In genomic region chr17:29450899-29451840, GRCm38 (mm10) we compare ENCODE assay signal across 9 mouse cellular contexts. TPM values are rescaled to one million over a fixed set of nuclear protein-coding genes. Genes with fewer than 3 reads are reported as not detected.
DNase-seq lines count a peak whose midpoint lies in the region; ATAC-seq and TF ChIP-seq lines count a peak whose summit lies in the region.
"Had no signal": no experiment of that assay in that cellular context is flagged by ENCODE, and none has a peak within 500 bp of the region (broad histone marks: within the 10 kb centered on the region; RNA-seq: fewer than 3 reads in every experiment).

No protein-coding gene starts in this region.

- no peaks in the 10 kb centered on the region for H3K27me3 ChIP-seq in heart, embryonic 12.5 days (replicated peaks)
- H3K27me3 ChIP-seq in thymus, adult 2 months (ENCODE audit: control insufficient read depth, insufficient read depth, low read length) = no peaks in the 10 kb centered on the region

- H3K36me3 ChIP-seq in heart, embryonic 12.5 days = no peaks in the 10 kb centered on the region
- H3K36me3 ChIP-seq in thymus, adult 2 months (ENCODE audit: control insufficient read depth, insufficient read depth, low read length) = no peaks in the 10 kb centered on the region

- no peak for TF ChIP-seq POLR2A in thymus, adult 2 months (IDR thresholded peaks at IDR 0.05; ENCODE audit: control insufficient read depth, extremely low read depth, insufficient read depth, low read length, poor library complexity)

- H3K27ac ChIP-seq in heart, embryonic 12.5 days (ENCODE audit: poor library complexity, severe bottlenecking) = peak overlapping the region; percentile 94
- H3K27ac ChIP-seq in thymus, adult 2 months (ENCODE audit: control insufficient read depth, insufficient read depth, low read length) = no peak overlapping the region

- TF ChIP-seq CTCF in thymus, adult 2 months (IDR thresholded peaks at IDR 0.05; ENCODE audit: borderline replicate concordance, control insufficient read depth, extremely low read depth, insufficient read depth, low read length, poor library complexity) = no peak

- 3% methylated on average over 34 of the region's 34 CpGs for WGBS in heart, embryonic 12.5 days
- WGBS in thymus, adult 2 months = 90% methylated on average over 34 of the region's 34 CpGs

- H3K4me1 ChIP-seq in heart, embryonic 12.5 days (replicated peaks) = peaks cover 56% of the 10 kb centered on the region
- H3K4me1 ChIP-seq in thymus, adult 2 months (replicated peaks; ENCODE audit: control insufficient read depth, insufficient read depth, low read length) = no peaks in the 10 kb centered on the region

- intact Hi-C loops in left cerebral cortex, postnatal 14 days (cut with DNase I) = no loop called here

- H3K4me2 ChIP-seq in heart, embryonic 12.5 days = peak overlapping the region; percentile 62

- peak; percentile 93 for DNase-seq in embryo, embryonic 10.5 days (ENCODE audit: low spot score)
- DNase-seq in kidney, postnatal 10 days = peak; percentile 83
- DNase-seq in lung, postnatal 36 days = peak; percentile 83
- no peak for DNase-seq in left cerebral cortex, postnatal 14 days (ENCODE audit: low spot score in 2 of 2)
- no peak for DNase-seq in cerebellum, postnatal 36 days
- DNase-seq in thymus, adult 2 months = no peak
- no peak for DNase-seq in thymus, adult 18-20 months

- peak overlapping the region; percentile 19 for H3K4me3 ChIP-seq in heart, embryonic 12.5 days
- no peak overlapping the region for H3K4me3 ChIP-seq in thymus, adult 2 months (ENCODE audit: control insufficient read depth, insufficient read depth, low read length)
- H3K4me3 ChIP-seq: myocyte had no signal

- peak overlapping the region; percentile 63 for H3K9ac ChIP-seq in heart, embryonic 12.5 days

- no peaks in the 10 kb centered on the region for H3K9me3 ChIP-seq in heart, embryonic 12.5 days (replicated peaks)

- peak; percentile 40; the same call in 1 of the 2 replicates for ATAC-seq in heart, embryonic 12.5 days (ENCODE audit: insufficient number of reproducible peaks, low FRiP score)

RNA-seq across cellular contexts. Expression of gene Pim1, which starts 39.4 kb away (rescaled TPM):
- 25.1 and 27.0 TPM in 2 replicates for polyA plus RNA-seq in heart, embryonic 12.5 days (2016; fragmentation: Nextera tagmentation; extraction: Ambion mirVana)
- 1 to 10 TPM; 3.4 to 4.2 TPM for total RNA-seq in left cerebral cortex, postnatal 14 days (2021)
- polyA plus RNA-seq in thymus, adult 2 months (2012; rRNA removed) = 92.7 and 128 TPM in 2 replicates

Comparison
In these comparisons a context has a peak if more than half of its experiments do, and no peak if none do; other contexts are left out.
1. DNase-seq: peak in embryo, embryonic 10.5 days (single experiment), kidney, postnatal 10 days (single experiment) and lung, postnatal 36 days (single experiment); none in left cerebral cortex, postnatal 14 days (0 of 2), cerebellum, postnatal 36 days (0 of 2), thymus, adult 2 months (single experiment) and thymus, adult 18-20 months (0 of 2).